Mouse (Mus musculus) CH12.LX (cell line): Measurements from ENCODE around the gene Syt11. TPM values are rescaled to one million over a fixed set of nuclear protein-coding genes. Genes with fewer than 3 reads are reported as not detected.

Experiments
- DNase-seq: peaks from one replicate; pipeline ENCODE4 v3.0.0-alpha.2; 2013; ENCODE audit errors: extremely low read depth
- H3K27ac ChIP-seq: 2 replicates; pipeline ENCODE4 v1.5.1; 2012; ENCODE audit warnings: low read depth, mild to moderate bottlenecking, control low read depth, moderate library complexity; ENCODE audit not compliant: insufficient read depth
- H3K27me3 ChIP-seq: replicated peaks from 2 replicates; pipeline ENCODE3; 2012; ENCODE audit warnings: inconsistent platforms
- H3K36me3 ChIP-seq, 2 experiments: replicated peaks in 1 of 2; 2 replicates each; pipeline versions ENCODE3 to v1.6.1; 2012; ENCODE audit warnings: inconsistent platforms in 1 of 2, low read length in 1 of 2, mild to moderate bottlenecking in 1 of 2, mixed read lengths in 1 of 2, moderate library complexity in 1 of 2; ENCODE audit not compliant: control insufficient read depth in 1 of 2, insufficient read depth in 1 of 2
- H3K4me1 ChIP-seq, 2 experiments: 2 replicates each; pipeline ENCODE4 v1.6.1; 2012; ENCODE audit warnings: inconsistent platforms in 1 of 2, moderate library complexity in 1 of 2; ENCODE audit not compliant: insufficient read depth in 2 of 2, control insufficient read depth in 1 of 2
- H3K4me2 ChIP-seq: 2 replicates; pipeline ENCODE4 v1.6.1; 2012; ENCODE audit warnings: low read depth, mild to moderate bottlenecking, control low read depth; ENCODE audit not compliant: poor library complexity, insufficient read depth, severe bottlenecking
- H3K4me3 ChIP-seq, 3 experiments: fragments of 150-350 bp in 1 of 3; sonication (generic) in 1 of 3; replicated peaks in 1 of 3; 2 replicates each; pipeline versions ENCODE3 to v1.5.1; 2011 to 2012; ENCODE audit warnings: low read depth in 2 of 3, low read length in 2 of 3, mild to moderate bottlenecking in 2 of 3, moderate library complexity in 2 of 3, control low read depth in 1 of 3, improper control_type of control experiment in 1 of 3, inconsistent platforms in 1 of 3, mixed read lengths in 1 of 3; ENCODE audit not compliant: poor library complexity in 1 of 3
- H3K79me2 ChIP-seq: replicated peaks from 2 replicates; pipeline ENCODE4 v1.6.1; 2012; ENCODE audit warnings: mild to moderate bottlenecking, moderate library complexity; ENCODE audit not compliant: control insufficient read depth, poor library complexity, insufficient read depth, severe bottlenecking; ENCODE audit errors: extremely low read depth
- H3K9ac ChIP-seq: 2 replicates; pipeline ENCODE4 v1.6.1; 2012; ENCODE audit warnings: low read depth, mild to moderate bottlenecking, control low read depth, moderate library complexity; ENCODE audit not compliant: insufficient read depth
- H3K9me3 ChIP-seq: replicated peaks from 2 replicates; pipeline ENCODE3; 2012; ENCODE audit warnings: low read length, inconsistent platforms, mixed read lengths
- CHD2 ChIP-seq: IDR thresholded peaks from 2 replicates; pipeline ENCODE4 v1.6.1; 2011; ENCODE audit warnings: low read length, improper control_type of control experiment
- CTCF ChIP-seq, 2 experiments: IDR thresholded peaks in 1 of 2; conservative IDR thresholded peaks in 1 of 2; 2 replicates each; pipeline ENCODE4 v1.5.1; 2011 to 2012; ENCODE audit warnings: low read depth in 2 of 2, low read length in 2 of 2, improper control_type of control experiment in 1 of 2, inconsistent platforms in 1 of 2, mild to moderate bottlenecking in 1 of 2, moderate library complexity in 1 of 2
- EP300 ChIP-seq: IDR thresholded peaks from 2 replicates; pipeline ENCODE4 v1.6.1; 2011; ENCODE audit warnings: low read length, improper control_type of control experiment
- GABPA ChIP-seq: IDR thresholded peaks from 2 replicates; pipeline ENCODE4 v1.6.1; 2012; ENCODE audit warnings: low read depth, low read length, improper control_type of control experiment, inconsistent platforms; ENCODE audit not compliant: insufficient replicate concordance
- HCFC1 ChIP-seq: IDR thresholded peaks from 2 replicates; pipeline ENCODE4 v1.6.1; 2012; ENCODE audit warnings: low read depth, mild to moderate bottlenecking, inconsistent platforms, low read length, improper control_type of control experiment
- IRF4 ChIP-seq: IDR thresholded peaks from 2 replicates; pipeline ENCODE4 v1.6.1; 2014; ENCODE audit warnings: low read depth, mild to moderate bottlenecking, inconsistent platforms, low read length, improper control_type of control experiment
- JUN ChIP-seq: IDR thresholded peaks from 2 replicates; pipeline ENCODE4 v1.6.1; 2011; ENCODE audit warnings: low read depth, mild to moderate bottlenecking, low read length, improper control_type of control experiment, moderate library complexity; ENCODE audit not compliant: insufficient read depth
- JUND ChIP-seq: conservative IDR thresholded peaks from 2 replicates; pipeline ENCODE4 v1.6.1; 2011; ENCODE audit warnings: low read depth, low read length, improper control_type of control experiment
- MAFK ChIP-seq: IDR thresholded peaks from 2 replicates; pipeline ENCODE4 v1.6.1; 2011; ENCODE audit warnings: low read length, improper control_type of control experiment; ENCODE audit not compliant: insufficient replicate concordance
- MAX ChIP-seq: IDR thresholded peaks from 2 replicates; pipeline ENCODE4 v1.6.1; 2011; ENCODE audit warnings: low read length, improper control_type of control experiment
- MAZ ChIP-seq: IDR thresholded peaks from 2 replicates; pipeline ENCODE4 v1.6.1; 2012; ENCODE audit warnings: low read depth, mild to moderate bottlenecking, inconsistent platforms, low read length, improper control_type of control experiment, moderate library complexity
- MEF2A ChIP-seq: IDR thresholded peaks from 2 replicates; pipeline ENCODE4 v1.6.1; 2014; ENCODE audit warnings: low read depth, mild to moderate bottlenecking, inconsistent platforms, low read length, improper control_type of control experiment, borderline replicate concordance
- MXI1 ChIP-seq: IDR thresholded peaks from 2 replicates; pipeline ENCODE4 v1.6.1; 2011; ENCODE audit warnings: mild to moderate bottlenecking, low read depth, low read length, improper control_type of control experiment
- MYC ChIP-seq: IDR thresholded peaks from 2 replicates; pipeline ENCODE4 v1.6.1; 2011; ENCODE audit warnings: low read depth, mild to moderate bottlenecking, improper control_type of control experiment, low read length
- NELFE ChIP-seq: IDR thresholded peaks from 2 replicates; pipeline ENCODE4 v1.6.1; 2011; ENCODE audit warnings: low read depth, low read length, improper control_type of control experiment
- NRF1 ChIP-seq: IDR thresholded peaks from 2 replicates; pipeline ENCODE4 v1.6.1; 2014; ENCODE audit warnings: low read depth, mild to moderate bottlenecking, inconsistent platforms, low read length, improper control_type of control experiment, moderate library complexity
- PAX5 ChIP-seq: IDR thresholded peaks from 2 replicates; pipeline ENCODE4 v1.6.1; 2012; ENCODE audit warnings: low read length, inconsistent platforms, mixed read lengths
- POLR2A ChIP-seq: IDR thresholded peaks from 2 replicates; pipeline ENCODE4 v1.6.1; 2011; ENCODE audit warnings: low read depth, mild to moderate bottlenecking, improper control_type of control experiment, low read length
- RAD21 ChIP-seq: IDR thresholded peaks from 2 replicates; pipeline ENCODE4 v1.6.1; 2011; ENCODE audit warnings: low read depth, mild to moderate bottlenecking, low read length, improper control_type of control experiment, moderate library complexity
- SIN3A ChIP-seq: IDR thresholded peaks from 2 replicates; pipeline ENCODE4 v1.6.1; 2012; ENCODE audit warnings: low read length, improper control_type of control experiment, inconsistent platforms
- USF1 ChIP-seq: IDR thresholded peaks from 2 replicates; pipeline ENCODE4 v1.6.1; 2014; ENCODE audit warnings: low read depth, mild to moderate bottlenecking, inconsistent platforms, low read length, improper control_type of control experiment
- USF2 ChIP-seq: conservative IDR thresholded peaks from 2 replicates; pipeline ENCODE4 v1.6.1; 2011; ENCODE audit warnings: low read depth, low read length, improper control_type of control experiment
- ZC3H11A ChIP-seq: IDR thresholded peaks from 2 replicates; pipeline ENCODE4 v1.6.1; 2012; ENCODE audit warnings: low read depth, mild to moderate bottlenecking, inconsistent platforms, low read length, improper control_type of control experiment
- ZNF384 ChIP-seq: IDR thresholded peaks from 2 replicates; pipeline ENCODE4 v1.6.1; 2012; ENCODE audit warnings: low read depth, low read length, improper control_type of control experiment, inconsistent platforms
- dilution Hi-C: fragments of 300-500 bp; cut with MboI; formaldehyde crosslinking; loops from 2 replicates; pipeline ENCODE4 v1.14.3; 2020; ENCODE audit warnings: low sequenced_read_pairs; ENCODE audit not compliant: extremely low pct_unique_long_range_greater_than_20kb, extremely low pct_ligation_motif_present
- in situ Hi-C: fragments of 300-500 bp; cut with MboI; formaldehyde crosslinking; loops from 3 replicates; pipeline ENCODE4 v1.14.3; 2019; ENCODE audit warnings: low sequenced_read_pairs, low pct_ligation_motif_present, low pct_unique_long_range_greater_than_20kb, mixed read lengths
- polyA plus RNA-seq: library from polyadenylated mRNA; unstranded; fragments of >175 nt; gene quantifications from 2 replicates; pipeline ENCODE4 v1.2.1, GENCODE M21; 2012; ENCODE audit warnings: low read depth; ENCODE audit not compliant: insufficient read length
- total RNA-seq, 2 experiments: library from RNA; depleted of rRNA; stranded (reverse); fragments of 300-350 nt in 1 of 2; fragments of >200 nt in 1 of 2; gene quantifications; 2 replicates each; pipeline ENCODE4 v1.2.3; 2012 to 2014

Syt11 gene
- total and polyA plus RNA-seq, 3 experiments: 3.8 to 8.8 (median 5.7) TPM

GRCm38 (mm10) chr3:88717831-88718230 is 57.1 kb downstream of the Syt11 start:
- Histone ChIP-seq H3K4me3 (peak overlapping the region; percentile 45 to 85 (median 62)), H3K9ac (peak overlapping the region; percentile 37), H3K4me2 (peak overlapping the region; percentile 72), H3K27ac (peak overlapping the region; percentile 38; the same call in 1 of the 2 replicates), H3K4me1 (peaks cover 6 to 49% of the 10 kb centered on the region in 2 experiments), H3K79me2 (no peaks in the 10 kb centered on the region), H3K27me3 (no peaks in the 10 kb centered on the region), H3K9me3 (no peaks in the 10 kb centered on the region), H3K36me3 (peaks cover 18 to 48% of the 10 kb centered on the region in 2 experiments)
- dilution Hi-C loops: no loop called here
- 0 out of 2 replicates have a peak, but pooled peaks have one; percentile 32 for TF ChIP-seq MXI1
- no peak for TF ChIP-seq MAZ
- TF ChIP-seq EP300: no peak
- TF ChIP-seq ZNF384: no peak
- TF ChIP-seq HCFC1: no peak
- TF ChIP-seq MAFK: peak; percentile 68; the same call in 1 of the 2 replicates
- in situ Hi-C loops: loop anchor here (5.0 kb wide), 1 partner anchor 34 kb away; no protein-coding TSS in a partner anchor
- no peak for DNase-seq

GRCm38 (mm10) chr3:88717198-88717798 is 57.7 kb downstream of the Syt11 start:
- Histone ChIP-seq H3K27me3 (no peaks in the 10 kb centered on the region), H3K4me1 (peaks cover 6 to 49% of the 10 kb centered on the region in 2 experiments), H3K4me2 (peak overlapping the region; percentile 4; the same call in 1 of the 2 replicates), H3K4me3 (peak overlapping the region; percentile 62 to 95 (median 85)), H3K79me2 (no peaks in the 10 kb centered on the region), H3K27ac (peak overlapping the region; percentile 35; the same call in 1 of the 2 replicates), H3K9me3 (no peaks in the 10 kb centered on the region), H3K36me3 (peaks cover 20 to 52% of the 10 kb centered on the region in 2 experiments), H3K9ac (peak overlapping the region; percentile 64)
- in situ Hi-C loops (loop anchor here (5.0 kb wide), 1 partner anchor 35 kb away; no protein-coding TSS in a partner anchor), dilution Hi-C loops (no loop called here)
- TF ChIP-seq POLR2A: no peak
- TF ChIP-seq CTCF (conservative IDR thresholded peaks at IDR 0.05 in 1 of 2, IDR thresholded peaks at IDR 0.05 in 1 of 2; ENCODE audit: low read depth in 2 of 2, low read length in 2 of 2): no peak
- no peak for TF ChIP-seq JUND
- TF ChIP-seq MXI1: no peak
- no peak for TF ChIP-seq RAD21
- no peak for TF ChIP-seq USF1
- TF ChIP-seq NELFE: no peak
- no peak for TF ChIP-seq MYC
- no peak for TF ChIP-seq IRF4
- no peak for TF ChIP-seq GABPA
- TF ChIP-seq MEF2A: no peak
- no peak for TF ChIP-seq CHD2
- TF ChIP-seq HCFC1: no peak
- TF ChIP-seq PAX5: no peak
- no peak for TF ChIP-seq USF2
- no peak for TF ChIP-seq SIN3A
- no peak for TF ChIP-seq JUN
- TF ChIP-seq NRF1: no peak
- no peak for TF ChIP-seq MAX
- no peak for TF ChIP-seq ZC3H11A
- DNase-seq: no peak
